Mouse (Mus musculus) limb, embryonic 14.5 days (tissue): ENCODE results near the gene Snx18. TPM values are rescaled to one million over a fixed set of nuclear protein-coding genes. Genes with fewer than 3 reads are reported as not detected.

ENCODE experiments used
- ATAC-seq: fragments of 200-750 bp; cut with Nextera tagmentation; 2 replicates; pipeline ENCODE4 v1.8.0; 2017; ENCODE audit warnings: low read depth, moderate number of reproducible peaks, moderate TSS enrichment; ENCODE audit not compliant: low FRiP score
- DNase-seq: peaks from one replicate; pipeline ENCODE4 v3.0.0-alpha.2; 2015; ENCODE audit warnings: low spot score
- H3K27ac ChIP-seq: fragments of 300-500 bp; sonication (generic); replicated peaks from 2 replicates; pipeline ENCODE4 v1.5.1; 2014; ENCODE audit warnings: low read depth, mild to moderate bottlenecking, low read length, moderate library complexity, mixed read lengths
- H3K27me3 ChIP-seq: fragments of 300-500 bp; sonication (generic); 2 replicates; pipeline ENCODE4 v1.6.1; 2014; ENCODE audit warnings: low read length, mixed read lengths; ENCODE audit not compliant: control insufficient read depth, insufficient read depth
- H3K36me3 ChIP-seq: fragments of 300-500 bp; sonication (generic); 2 replicates; pipeline ENCODE4 v1.6.1; 2014; ENCODE audit warnings: mild to moderate bottlenecking, low read length, moderate library complexity, mixed read lengths; ENCODE audit not compliant: control insufficient read depth, insufficient read depth
- H3K4me1 ChIP-seq: fragments of 300-500 bp; sonication (generic); 2 replicates; pipeline ENCODE4 v1.6.1; 2014; ENCODE audit warnings: antibody characterized with exemption, low read length, mixed read lengths; ENCODE audit not compliant: control insufficient read depth, insufficient read depth
- H3K4me2 ChIP-seq: fragments of 300-500 bp; sonication (generic); replicated peaks from 2 replicates; pipeline ENCODE4 v1.6.1; 2014; ENCODE audit warnings: low read depth, mild to moderate bottlenecking, low read length, moderate library complexity; ENCODE audit not compliant: severe bottlenecking
- H3K4me3 ChIP-seq: fragments of 300-500 bp; sonication (generic); replicated peaks from 2 replicates; pipeline ENCODE4 v1.5.1; 2014; ENCODE audit warnings: low read length
- H3K9ac ChIP-seq: fragments of 300-500 bp; sonication (generic); 2 replicates; pipeline ENCODE4 v1.6.1; 2014; ENCODE audit warnings: mild to moderate bottlenecking, low read depth, low read length, moderate library complexity; ENCODE audit not compliant: severe bottlenecking
- H3K9me3 ChIP-seq: fragments of 300-500 bp; sonication (generic); 2 replicates; pipeline ENCODE4 v1.6.1; 2016; ENCODE audit warnings: low read length; ENCODE audit not compliant: control insufficient read depth
- POLR2A ChIP-seq: fragments of 200-500 bp; IDR thresholded peaks from 2 replicates; pipeline ENCODE4 v1.8.0; 2012; ENCODE audit warnings: inconsistent platforms, mild to moderate bottlenecking, moderate library complexity, borderline replicate concordance; ENCODE audit not compliant: insufficient read depth, insufficient read length; ENCODE audit errors: extremely low read depth
- WGBS: fragments of 180-500 bp; shearing (Covaris S2); extraction: QIAGEN DNeasy Blood & Tissue Kit; methylation state at CpG from one replicate; pipeline ENCODE4 v1.1.7; 2014; 5-methylcytosine and 5-hydroxymethylcytosine counted together
- polyA plus RNA-seq, 2 experiments: library from polyadenylated mRNA; depleted of rRNA in 1 of 2; stranded (reverse) in 1 of 2; unstranded in 1 of 2; fragments of >200 nt; fragmentation: Nextera tagmentation in 1 of 2; extraction: Ambion mirVana in 1 of 2; gene quantifications; 2 replicates each; pipeline versions ENCODE4 v1.2.1 to v1.2.3; 2012 to 2014

Gene Snx18
- polyA plus RNA-seq, 2 experiments, result 23.8 to 37.4 TPM

GRCm38 (mm10) chr13:113660576-113661310, 42.4 kb upstream of the Snx18 start:
- no peak for DNase-seq
- Histone ChIP-seq H3K27ac (no peak overlapping the region), H3K9ac (no peak overlapping the region), H3K27me3 (no peaks in the 10 kb centered on the region), H3K36me3 (no peaks in the 10 kb centered on the region), H3K4me2 (no peak overlapping the region), H3K4me1 (no peaks in the 10 kb centered on the region), H3K4me3 (no peak overlapping the region), H3K9me3 (no peaks in the 10 kb centered on the region)
- TF ChIP-seq POLR2A, result no peak
- ATAC-seq, result no peak
- WGBS, result 80% methylated on average over 9 of the region's 9 CpGs

GRCm38 (mm10) chr13:113657204-113657603, 38.8 kb upstream of the Snx18 start:
- H3K9ac ChIP-seq, result no peak overlapping the region
- no peak for DNase-seq
- H3K4me1 ChIP-seq, result no peaks in the 10 kb centered on the region
- no peaks in the 10 kb centered on the region for H3K36me3 ChIP-seq
- H3K4me3 ChIP-seq, result no peak overlapping the region
- WGBS, result 61% methylated on average over 7 of the region's 7 CpGs
- H3K27ac ChIP-seq, result no peak overlapping the region
- no peak overlapping the region for H3K4me2 ChIP-seq
- no peaks in the 10 kb centered on the region for H3K9me3 ChIP-seq
- no peaks in the 10 kb centered on the region for H3K27me3 ChIP-seq
- TF ChIP-seq POLR2A, result no peak
- no peak for ATAC-seq

DNA sequence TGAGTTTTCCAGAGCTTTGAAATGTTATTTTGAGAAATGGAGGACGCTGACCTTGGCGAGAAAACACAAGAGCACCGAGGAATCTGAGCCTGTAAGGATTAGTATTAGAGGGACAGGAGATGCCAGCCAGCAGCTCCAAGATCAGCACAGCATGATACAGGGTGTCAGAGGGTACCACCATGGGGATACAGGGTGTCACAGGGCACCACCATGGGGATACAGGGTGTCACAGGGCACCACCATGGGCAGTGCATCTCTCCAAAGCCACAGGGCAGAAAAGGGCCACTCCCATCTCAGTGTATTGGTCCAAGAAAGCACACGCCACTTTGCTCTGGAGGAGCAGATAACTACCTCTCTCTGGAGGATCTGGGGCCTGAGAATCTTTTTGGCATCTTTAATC, 38.3 kb upstream of the Snx18 start:
- Histone ChIP-seq H3K9me3 (no peaks in the 10 kb centered on the region), H3K9ac (no peak overlapping the region), H3K36me3 (no peaks in the 10 kb centered on the region), H3K4me3 (no peak overlapping the region), H3K4me2 (no peak overlapping the region), H3K27ac (no peak overlapping the region), H3K4me1 (no peaks in the 10 kb centered on the region), H3K27me3 (no peaks in the 10 kb centered on the region)
- 91% methylated on average over 4 of the region's 4 CpGs for WGBS
- no peak for DNase-seq
- TF ChIP-seq POLR2A, result no peak
- no peak for ATAC-seq

DNA sequence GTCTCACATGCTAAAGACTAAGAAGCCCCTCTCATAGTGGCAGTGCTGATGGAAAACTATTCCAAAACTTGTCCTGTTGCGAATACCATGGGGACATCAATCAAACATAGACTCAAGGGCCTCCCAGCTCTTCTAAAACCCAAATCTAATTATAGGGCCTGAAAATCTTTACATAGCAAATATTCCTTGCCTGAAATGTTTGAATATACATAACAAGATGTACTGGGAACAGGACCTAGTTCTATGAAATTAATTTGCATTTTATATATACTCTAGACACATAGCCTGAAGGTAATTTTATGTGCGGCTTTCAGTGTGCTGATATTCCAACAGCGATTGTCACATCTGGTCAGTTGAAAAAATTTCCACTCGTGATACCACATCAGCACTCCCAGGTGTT, 37.1 kb upstream of the Snx18 start:
- TF ChIP-seq POLR2A, result no peak
- 82% methylated on average over 4 of the region's 4 CpGs for WGBS
- Histone ChIP-seq H3K27me3 (no peaks in the 10 kb centered on the region), H3K27ac (no peak overlapping the region), H3K9me3 (no peaks in the 10 kb centered on the region), H3K36me3 (no peaks in the 10 kb centered on the region), H3K4me2 (no peak overlapping the region), H3K4me1 (no peaks in the 10 kb centered on the region), H3K9ac (no peak overlapping the region), H3K4me3 (no peak overlapping the region)
- ATAC-seq (no peak), DNase-seq (no peak)

GRCm38 (mm10) chr13:113640944-113641597, 22.7 kb upstream of the Snx18 start:
- Histone ChIP-seq H3K4me1 (0 out of 2 replicates have a peak, but pooled peaks cover 1% of the 10 kb centered on the region), H3K36me3 (no peaks in the 10 kb centered on the region), H3K27ac (no peak overlapping the region), H3K27me3 (no peaks in the 10 kb centered on the region), H3K4me3 (no peak overlapping the region), H3K9ac (no peak overlapping the region), H3K4me2 (no peak overlapping the region), H3K9me3 (no peaks in the 10 kb centered on the region)
- WGBS, result 69% methylated on average over 11 of the region's 11 CpGs
- DNase-seq (no peak), ATAC-seq (no peak)
- no peak for TF ChIP-seq POLR2A
